Mouse (Mus musculus) forebrain, embryonic 13.5 days (tissue): ENCODE measurements at regions not wholly inside any gene's neighbourhood (a gene's known extent, or its start where the extent isn't known, plus 50 kb on each side); places are given as distances from the start of the nearest gene placed in this dataset.
A peak's percentile ranks its signal among the peaks of the same experiment; 100 is the strongest.

Experiments
- ATAC-seq: fragments of 200-750 bp; cut with Nextera tagmentation; 2 replicates; pipeline ENCODE4 v1.8.0; 2017
- H3K27ac ChIP-seq: fragments of 300-500 bp; sonication (generic); 2 replicates; pipeline ENCODE4 v1.5.1; 2015; ENCODE audit warnings: inconsistent platforms, mild to moderate bottlenecking, moderate library complexity
- H3K27me3 ChIP-seq: fragments of 300-500 bp; sonication (generic); 2 replicates; pipeline ENCODE4 v1.6.1; 2015; ENCODE audit warnings: mild to moderate bottlenecking, inconsistent platforms
- H3K36me3 ChIP-seq: fragments of 300-500 bp; sonication (generic); 2 replicates; pipeline ENCODE4 v1.6.1; 2015; ENCODE audit warnings: mild to moderate bottlenecking, inconsistent platforms; ENCODE audit not compliant: poor library complexity, severe bottlenecking
- H3K4me1 ChIP-seq: fragments of 300-500 bp; sonication (generic); 2 replicates; pipeline ENCODE4 v1.6.1; 2015; ENCODE audit warnings: inconsistent platforms
- H3K4me2 ChIP-seq: fragments of 300-500 bp; sonication (generic); 2 replicates; pipeline ENCODE4 v1.6.1; 2015; ENCODE audit warnings: inconsistent platforms, mild to moderate bottlenecking, moderate library complexity
- H3K4me3 ChIP-seq: fragments of 300-500 bp; sonication (generic); 2 replicates; pipeline ENCODE4 v1.5.1; 2015; ENCODE audit warnings: mild to moderate bottlenecking, inconsistent platforms
- H3K9ac ChIP-seq: fragments of 300-500 bp; sonication (generic); 2 replicates; pipeline ENCODE4 v1.6.1; 2015; ENCODE audit warnings: mild to moderate bottlenecking, inconsistent platforms
- H3K9me3 ChIP-seq: fragments of 300-500 bp; sonication (generic); replicated peaks from 2 replicates; pipeline ENCODE4 v1.6.1; 2016; ENCODE audit warnings: inconsistent platforms
- WGBS: fragments of 180-500 bp; shearing (Covaris S2); methylation state at CpG from one replicate; pipeline ENCODE4 v1.1.7; 2015; 5-methylcytosine and 5-hydroxymethylcytosine counted together

DNA sequence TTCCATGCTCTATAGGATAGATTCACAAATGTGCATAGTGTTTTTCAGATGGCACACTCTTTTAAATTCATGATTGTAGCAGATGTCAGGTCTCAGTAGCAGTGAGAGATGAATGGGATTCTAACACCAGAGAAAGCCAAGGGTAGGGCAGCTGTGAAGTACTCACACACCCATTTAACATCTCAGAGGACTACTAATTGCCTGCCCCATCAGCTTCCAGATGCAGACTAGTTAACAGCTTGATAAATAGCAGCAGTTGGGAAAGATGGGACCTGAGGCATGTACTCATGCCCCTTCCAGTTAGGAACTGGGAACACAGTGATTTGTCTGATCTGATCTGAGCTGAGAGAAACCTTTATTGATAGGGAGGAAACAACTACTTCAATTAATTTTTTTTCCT, 737.0 kb downstream of the Nxph1 start:
- H3K27me3 ChIP-seq: no peaks in the 10 kb centered on the region
- no peak overlapping the region for H3K27ac ChIP-seq
- H3K4me2 ChIP-seq: no peak overlapping the region
- no peak for ATAC-seq
- H3K9ac ChIP-seq: no peak overlapping the region
- no peaks in the 10 kb centered on the region for H3K9me3 ChIP-seq
- no peaks in the 10 kb centered on the region for H3K4me1 ChIP-seq
- H3K4me3 ChIP-seq: no peak overlapping the region
- H3K36me3 ChIP-seq: no peaks in the 10 kb centered on the region

DNA sequence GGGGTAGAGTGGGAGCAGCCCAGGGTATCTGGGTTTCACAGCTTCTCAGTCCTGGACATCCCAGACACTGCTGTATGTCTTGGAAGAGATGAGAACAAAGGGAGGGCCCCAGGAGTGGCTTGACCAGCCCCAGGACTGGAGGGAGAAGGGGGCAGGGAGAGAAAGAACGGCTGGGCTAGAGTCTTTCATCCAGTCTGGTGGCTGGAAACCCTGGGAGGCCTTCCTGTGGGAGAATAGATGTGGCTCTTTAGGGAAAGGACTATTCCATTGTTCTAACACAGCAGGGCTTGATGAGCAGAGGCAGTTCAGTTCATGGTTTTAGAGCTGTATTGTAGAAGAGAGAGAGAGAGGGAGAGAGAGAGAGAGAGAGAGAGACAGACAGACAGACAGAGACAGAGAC, 745.5 kb downstream of the Nxph1 start:
- Histone ChIP-seq H3K36me3 (no peaks in the 10 kb centered on the region), H3K27me3 (no peaks in the 10 kb centered on the region), H3K27ac (no peak overlapping the region), H3K9ac (no peak overlapping the region), H3K4me2 (no peak overlapping the region), H3K4me3 (no peak overlapping the region), H3K9me3 (no peaks in the 10 kb centered on the region), H3K4me1 (no peaks in the 10 kb centered on the region)
- ATAC-seq: 0 out of 2 replicates have a peak, but pooled peaks have one; percentile 38
- WGBS: 8% methylated on average over 1 of the region's 1 CpGs

DNA sequence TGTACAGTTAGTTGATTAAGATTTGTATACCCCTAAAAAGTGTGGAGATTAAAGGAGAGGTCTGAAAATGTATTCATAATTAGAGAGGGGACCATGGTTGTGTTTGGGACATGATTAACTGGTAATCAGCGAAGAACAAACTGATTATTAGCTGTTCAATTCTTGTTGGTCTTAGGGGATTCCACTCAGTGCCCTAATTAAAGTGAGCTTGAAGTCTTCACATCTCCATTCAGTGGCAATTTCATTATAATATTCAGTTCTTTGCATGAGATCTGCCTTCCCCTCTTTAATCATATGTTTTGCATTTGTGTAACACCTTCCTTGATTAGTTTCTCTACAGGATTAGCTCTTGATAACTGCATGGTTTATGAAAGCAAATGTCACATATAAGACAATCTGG, 749.5 kb downstream of the Nxph1 start:
- peak; percentile 67; the same call in 1 of the 2 replicates for ATAC-seq
- Histone ChIP-seq H3K27ac (no peak overlapping the region), H3K9me3 (no peaks in the 10 kb centered on the region), H3K36me3 (no peaks in the 10 kb centered on the region), H3K4me2 (no peak overlapping the region), H3K4me1 (no peaks in the 10 kb centered on the region), H3K27me3 (no peaks in the 10 kb centered on the region), H3K4me3 (no peak overlapping the region), H3K9ac (no peak overlapping the region)
- WGBS: 19% methylated on average over 1 of the region's 1 CpGs

DNA sequence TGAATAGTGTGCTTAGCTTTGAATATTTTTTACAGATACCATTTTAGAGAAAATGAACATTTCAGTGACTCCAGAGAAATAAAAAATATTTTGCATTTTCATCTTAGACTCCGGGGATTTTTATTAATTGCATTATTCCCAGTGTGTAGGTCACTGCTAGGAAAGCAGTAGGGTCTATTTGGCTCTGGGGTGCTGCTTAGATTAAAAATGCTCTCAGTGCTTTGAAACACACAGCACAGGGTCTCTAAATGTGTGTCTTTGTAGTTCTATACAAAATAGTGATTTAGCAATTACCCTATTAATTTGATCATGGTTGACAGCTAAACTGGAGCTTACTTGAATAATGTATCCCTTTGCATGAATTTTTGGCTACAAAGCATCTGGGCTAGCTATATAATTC, 750.0 kb downstream of the Nxph1 start:
- no peak overlapping the region for H3K27ac ChIP-seq

More for the DNA sequence above, 750.0 kb downstream of the Nxph1 start:
- WGBS: 33% methylated on average over 1 of the region's 1 CpGs
- no peaks in the 10 kb centered on the region for H3K9me3 ChIP-seq
- no peak overlapping the region for H3K9ac ChIP-seq
- no peaks in the 10 kb centered on the region for H3K4me1 ChIP-seq
- H3K4me3 ChIP-seq: no peak overlapping the region
- ATAC-seq: peak; percentile 51; the same call in 1 of the 2 replicates
- no peaks in the 10 kb centered on the region for H3K27me3 ChIP-seq
- H3K36me3 ChIP-seq: no peaks in the 10 kb centered on the region
- H3K4me2 ChIP-seq: no peak overlapping the region
